Mouse (Mus musculus) heart, postnatal 0 days (tissue): ENCODE measurements around the gene Myo18b.

ENCODE experiments used
- CTCF ChIP-seq: IDR thresholded peaks from 2 replicates; pipeline ENCODE4 v1.5.1; 2016; ENCODE audit warnings: antibody characterized with exemption, control low read depth, low read depth
- EP300 ChIP-seq: IDR thresholded peaks from 2 replicates; pipeline ENCODE4 v1.6.1; 2016; ENCODE audit warnings: antibody characterized with exemption, low read depth

GRCm38 (mm10) chr5:112833866-112834265, 62.3 kb downstream of the Myo18b start:
- no peak for TF ChIP-seq CTCF
- no peak for TF ChIP-seq EP300
